Mouse (Mus musculus) spleen, adult 2 months (tissue): ENCODE measurements around the gene Kalrn.

Source experiments
- CTCF ChIP-seq: fragments of 200-500 bp; IDR thresholded peaks from 2 replicates; pipeline ENCODE4 v1.5.1; 2011; ENCODE audit warnings: mild to moderate bottlenecking, inconsistent platforms; ENCODE audit not compliant: insufficient read depth, insufficient read length, insufficient replicate concordance; ENCODE audit errors: extremely low read depth
- POLR2A ChIP-seq: fragments of 200-500 bp; IDR thresholded peaks from 2 replicates; pipeline ENCODE4 v1.6.1; 2011; ENCODE audit warnings: low read depth, low read length, inconsistent platforms

- TF ChIP-seq POLR2A = no peak
- no peak for TF ChIP-seq CTCF
These were observed 247.5 kb downstream of the Kalrn start for GRCm38 (mm10) chr16:34325869-34326268.
